Mouse (Mus musculus) heart, embryonic 16.5 days (tissue): ENCODE data around the gene Abhd14a. TPM values are rescaled to one million over a fixed set of nuclear protein-coding genes. Genes with fewer than 3 reads are reported as not detected.
A peak's percentile ranks its signal among the peaks of the same experiment; 100 is the strongest.

Experiments used
- ATAC-seq: fragments of 200-750 bp; cut with Nextera tagmentation; replicated peaks from 2 replicates; pipeline ENCODE4 v1.8.0; 2017; ENCODE audit warnings: moderate number of reproducible peaks; ENCODE audit not compliant: insufficient read depth, low FRiP score; ENCODE audit errors: extremely low read depth
- H3K27ac ChIP-seq: fragments of 300-500 bp; sonication (generic); 2 replicates; pipeline ENCODE4 v1.5.1; 2014; ENCODE audit warnings: mild to moderate bottlenecking, low read length, control low read depth, moderate library complexity
- H3K27me3 ChIP-seq: fragments of 300-500 bp; sonication (generic); 2 replicates; pipeline ENCODE4 v1.6.1; 2014; ENCODE audit warnings: low read length, mixed read lengths; ENCODE audit not compliant: control insufficient read depth, insufficient read depth
- H3K36me3 ChIP-seq: fragments of 300-500 bp; sonication (generic); 2 replicates; pipeline ENCODE4 v1.6.1; 2014; ENCODE audit not compliant: control insufficient read depth, insufficient read depth
- H3K4me1 ChIP-seq: fragments of 300-500 bp; sonication (generic); 2 replicates; pipeline ENCODE4 v1.6.1; 2014; ENCODE audit warnings: low read length, mixed read lengths; ENCODE audit not compliant: control insufficient read depth, insufficient read depth
- H3K4me2 ChIP-seq: fragments of 300-500 bp; sonication (generic); 2 replicates; pipeline ENCODE4 v1.6.1; 2014; ENCODE audit warnings: low read depth, mild to moderate bottlenecking, control low read depth, low read length
- H3K4me3 ChIP-seq: fragments of 300-500 bp; sonication (generic); 2 replicates; pipeline ENCODE4 v1.5.1; 2014; ENCODE audit warnings: mild to moderate bottlenecking, control low read depth, low read length
- H3K9ac ChIP-seq: fragments of 300-500 bp; sonication (generic); 2 replicates; pipeline ENCODE4 v1.6.1; 2014; ENCODE audit warnings: low read length, control low read depth
- H3K9me3 ChIP-seq: fragments of 300-500 bp; sonication (generic); replicated peaks from 2 replicates; pipeline ENCODE4 v1.6.1; 2016; ENCODE audit warnings: low read length; ENCODE audit not compliant: control insufficient read depth
- WGBS: fragments of 180-500 bp; shearing (Covaris S2); extraction: QIAGEN DNeasy Blood & Tissue Kit; methylation state at CpG from one replicate; pipeline ENCODE4 v1.1.7; 2014; 5-methylcytosine and 5-hydroxymethylcytosine counted together
- polyA plus RNA-seq: library from polyadenylated mRNA; unstranded; fragments of >200 nt; fragmentation: Nextera tagmentation; extraction: Ambion mirVana; gene quantifications from 2 replicates; pipeline ENCODE4 v1.2.1, GENCODE M21; 2015

Abhd14a gene
- polyA plus RNA-seq, 1 experiment from 2014 or later: 60.5 TPM

DNA sequence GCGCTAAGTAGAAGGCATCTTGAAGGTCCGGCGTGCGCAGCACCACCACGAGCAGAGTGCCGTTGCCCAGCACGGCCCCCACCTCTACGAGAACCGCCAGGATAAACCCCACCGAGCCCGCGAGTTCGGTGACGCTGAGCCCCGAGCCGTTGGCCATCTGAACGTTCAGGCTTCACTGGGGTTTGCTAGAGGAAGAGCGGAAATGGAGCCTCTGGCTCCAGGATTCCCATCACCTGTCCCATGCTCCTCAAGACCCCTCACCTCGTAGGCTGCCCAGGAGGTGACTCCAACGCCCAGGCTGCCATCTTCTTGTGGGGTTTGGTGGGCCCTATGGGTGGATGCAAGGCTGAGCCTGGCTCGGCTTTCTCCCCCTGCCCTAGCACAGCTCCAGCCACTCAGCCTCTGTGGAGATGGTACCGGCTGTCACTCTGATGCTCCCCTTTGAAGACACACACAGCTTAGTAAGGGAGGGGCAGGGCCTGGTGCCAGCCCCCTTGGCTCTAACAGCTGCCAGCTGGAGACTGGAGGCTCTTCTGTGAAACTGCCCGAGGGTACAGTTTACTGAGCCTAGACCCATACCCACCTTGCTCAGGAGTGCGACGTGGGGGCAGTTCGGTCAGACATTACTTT, 18.2 kb upstream of the Abhd14a start, which contains the start of gene Gpr62:
Gene Gpr62, minus strand, starts transcription at position 368 of the 630 bp plus-strand sequence.
- H3K9ac ChIP-seq: peak within 1 kb of the TSS; percentile 81
- ATAC-seq: no peak; the same call in 1 of the 2 replicates
- H3K36me3 ChIP-seq: peaks cover 21% of the 10 kb centered on the region
- no peaks in the 10 kb centered on the region for H3K9me3 ChIP-seq
- peak within 1 kb of the TSS; percentile 87 for H3K4me2 ChIP-seq
- H3K27me3 ChIP-seq: peaks cover 6% of the 10 kb centered on the region; the same call in 1 of the 2 replicates
- peak within 1 kb of the TSS; percentile 71 for H3K4me3 ChIP-seq
- H3K4me1 ChIP-seq: peaks cover 10% of the 10 kb centered on the region
- 32% methylated on average over 26 of the region's 26 CpGs for WGBS
- H3K27ac ChIP-seq: no peak within 1 kb of the TSS

DNA sequence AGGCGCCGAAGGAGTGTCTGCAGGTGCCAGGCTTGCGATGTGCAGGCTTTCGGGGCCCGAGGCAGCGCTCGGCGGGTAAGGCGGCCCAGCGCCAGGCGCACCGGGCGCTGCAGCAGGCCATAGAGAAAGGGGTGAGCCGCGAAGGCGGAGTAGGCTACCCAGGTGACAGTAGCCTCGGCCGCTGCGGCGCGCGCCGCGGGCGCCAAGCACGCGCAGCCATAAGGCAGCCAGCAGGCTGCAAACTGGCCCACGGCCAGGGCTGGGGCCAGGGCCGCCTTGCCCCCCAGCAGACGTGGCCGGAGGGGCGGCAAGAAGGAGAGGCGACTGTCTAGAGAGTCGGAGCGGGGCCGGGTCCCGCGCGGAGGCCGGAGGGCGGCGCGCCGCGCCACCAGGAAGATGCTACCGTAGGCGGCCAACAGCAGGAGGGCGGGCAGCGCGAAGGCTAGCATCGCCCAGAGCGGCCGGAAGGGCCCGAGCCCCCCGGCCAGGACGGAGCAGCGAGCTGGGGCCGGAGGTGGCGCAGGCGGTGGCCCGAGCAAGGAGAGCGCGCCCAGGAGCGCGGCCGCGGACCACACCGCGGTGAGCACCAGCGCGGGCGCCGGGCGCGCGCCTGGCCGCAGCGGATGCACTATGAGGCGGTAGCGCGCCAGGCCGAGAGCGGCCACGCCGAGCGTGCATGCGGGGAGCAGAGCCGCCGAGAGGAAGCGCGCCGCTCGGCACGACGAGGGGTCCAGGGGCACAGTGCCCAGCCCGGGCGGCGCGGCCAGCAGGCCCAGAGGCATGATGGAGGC, 17.5 kb upstream of the Abhd14a start:
- Histone ChIP-seq H3K4me3 (peak overlapping the region; percentile 71), H3K9me3 (no peaks in the 10 kb centered on the region), H3K27ac (no peak overlapping the region), H3K4me1 (peaks cover 10% of the 10 kb centered on the region), H3K9ac (peak overlapping the region; percentile 81), H3K4me2 (peak overlapping the region; percentile 87), H3K36me3 (peaks cover 27% of the 10 kb centered on the region), H3K27me3 (peaks cover 6% of the 10 kb centered on the region; the same call in 1 of the 2 replicates)
- WGBS: 2% methylated on average over 96 of the region's 99 CpGs
- peak; percentile 60 for ATAC-seq

DNA sequence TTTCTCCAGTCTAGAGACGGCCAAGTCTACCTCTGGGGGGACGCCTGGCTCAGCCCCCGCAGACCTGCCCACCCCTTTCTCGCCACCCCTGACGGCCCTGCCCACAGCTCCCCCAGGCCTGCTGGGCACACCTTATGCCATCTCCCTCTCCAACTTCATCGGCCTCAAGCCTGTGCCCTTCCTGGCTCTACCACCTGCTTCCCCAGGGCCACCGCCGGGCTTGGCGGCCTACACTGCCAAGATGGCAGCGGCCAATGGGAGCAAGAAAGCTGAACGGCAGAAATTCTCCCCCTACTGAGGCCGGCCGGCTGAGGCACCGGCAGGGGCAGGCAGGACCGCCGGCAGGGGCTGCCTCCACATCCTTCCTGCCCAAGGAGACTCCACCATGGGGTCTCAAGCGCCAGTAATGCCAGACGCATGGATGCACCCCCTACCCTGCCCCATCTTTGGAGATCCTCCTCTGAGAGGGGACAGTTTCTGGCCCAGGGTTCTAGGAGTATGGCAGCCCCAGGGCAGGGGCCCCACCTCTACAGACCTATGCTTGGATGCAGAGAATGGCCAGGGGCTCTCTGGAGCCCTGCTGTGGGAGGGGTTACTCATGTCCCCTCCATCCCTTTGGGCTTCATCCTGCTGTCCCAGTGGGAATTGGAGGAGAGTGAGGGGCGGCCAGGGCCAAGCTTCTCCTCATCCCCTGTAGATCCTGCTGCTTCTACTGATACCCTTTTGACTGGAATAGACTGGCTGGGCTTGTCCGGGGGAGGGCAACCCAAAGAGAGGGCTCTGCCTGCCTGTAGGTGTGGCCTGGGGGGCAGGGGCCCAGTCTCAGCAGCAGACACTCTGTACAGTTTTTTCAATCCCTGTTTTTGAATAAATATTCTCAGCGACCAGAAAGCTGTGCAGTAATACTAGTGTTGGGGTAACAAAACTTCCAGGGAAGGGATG, 15.9 kb upstream of the Abhd14a start:
- Histone ChIP-seq H3K9me3 (no peaks in the 10 kb centered on the region), H3K4me3 (no peak overlapping the region), H3K36me3 (peaks cover 27% of the 10 kb centered on the region), H3K4me1 (peaks cover 12% of the 10 kb centered on the region), H3K27ac (no peak overlapping the region), H3K9ac (no peak overlapping the region), H3K27me3 (peaks cover 6% of the 10 kb centered on the region; the same call in 1 of the 2 replicates), H3K4me2 (no peak overlapping the region)
- ATAC-seq: no peak
- 86% methylated on average over 21 of the region's 21 CpGs for WGBS

DNA sequence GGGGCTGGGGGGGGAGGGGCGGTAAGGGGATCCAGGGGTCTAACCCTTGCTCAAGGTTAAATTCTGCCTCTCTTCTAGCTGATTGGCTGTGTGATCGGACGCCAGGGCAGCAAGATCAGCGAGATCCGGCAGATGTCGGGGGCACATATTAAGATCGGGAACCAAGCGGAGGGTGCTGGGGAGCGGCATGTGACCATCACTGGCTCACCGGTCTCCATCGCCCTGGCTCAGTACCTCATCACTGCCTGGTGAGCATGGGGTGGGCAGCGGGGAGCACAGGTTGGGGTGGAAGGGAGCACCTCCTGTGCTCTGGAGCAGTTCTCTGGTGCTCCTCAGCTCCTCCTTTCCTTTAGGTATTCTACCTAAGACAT, 14.9 kb upstream of the Abhd14a start:
- 91% methylated on average over 12 of the region's 12 CpGs for WGBS
- peaks cover 6% of the 10 kb centered on the region; the same call in 1 of the 2 replicates for H3K27me3 ChIP-seq
- H3K27ac ChIP-seq: no peak overlapping the region
- H3K4me2 ChIP-seq: no peak overlapping the region
- H3K4me3 ChIP-seq: no peak overlapping the region
- H3K9ac ChIP-seq: no peak overlapping the region
- H3K9me3 ChIP-seq: no peaks in the 10 kb centered on the region
- H3K4me1 ChIP-seq: peaks cover 20% of the 10 kb centered on the region
- H3K36me3 ChIP-seq: peaks cover 27% of the 10 kb centered on the region
- no peak for ATAC-seq

DNA sequence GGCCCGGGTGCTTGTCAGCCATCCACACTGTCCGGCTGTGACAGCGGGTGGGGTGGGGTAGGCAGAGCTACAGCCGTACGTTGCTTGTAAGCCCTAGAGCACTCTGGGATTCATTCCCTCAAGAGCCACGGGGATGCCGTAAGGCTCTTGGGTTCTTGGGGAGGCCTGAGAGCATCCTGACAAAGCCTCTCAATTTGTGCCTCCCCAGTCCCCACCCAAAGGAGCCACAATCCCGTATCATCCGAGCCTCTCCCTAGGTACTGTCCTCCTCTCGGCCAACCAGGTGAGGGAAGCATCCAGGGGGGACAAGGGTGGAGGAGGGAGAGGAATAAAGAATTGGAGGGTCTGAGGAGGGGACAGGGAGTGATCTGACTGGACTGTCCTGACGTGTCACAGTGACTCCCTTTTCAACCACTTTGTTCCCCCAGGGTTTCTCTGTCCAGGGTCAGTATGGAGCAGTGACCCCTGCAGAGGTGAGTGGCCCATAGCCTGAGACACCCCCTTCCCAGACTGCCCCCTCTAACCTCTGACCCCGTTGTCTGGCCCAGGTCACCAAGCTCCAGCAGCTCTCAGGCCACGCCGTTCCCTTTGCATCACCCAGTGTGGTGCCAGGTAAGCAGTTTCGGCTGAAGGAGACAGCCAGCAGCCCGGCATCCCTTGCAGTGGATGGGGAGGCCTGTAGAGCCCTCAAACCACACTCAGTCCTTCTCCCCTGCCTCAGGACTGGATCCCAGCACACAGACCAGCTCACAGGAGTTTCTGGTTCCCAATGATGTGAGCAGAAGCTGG, 14.4 kb upstream of the Abhd14a start:
- 83% methylated on average over 16 of the region's 16 CpGs for WGBS
- H3K4me1 ChIP-seq: peaks cover 26% of the 10 kb centered on the region
- peaks cover 27% of the 10 kb centered on the region for H3K36me3 ChIP-seq
- no peak for ATAC-seq
- peaks cover 6% of the 10 kb centered on the region; the same call in 1 of the 2 replicates for H3K27me3 ChIP-seq
- H3K9me3 ChIP-seq: no peaks in the 10 kb centered on the region
- H3K27ac ChIP-seq: no peak overlapping the region
- H3K4me3 ChIP-seq: no peak overlapping the region
- H3K9ac ChIP-seq: no peak overlapping the region
- H3K4me2 ChIP-seq: no peak overlapping the region

DNA sequence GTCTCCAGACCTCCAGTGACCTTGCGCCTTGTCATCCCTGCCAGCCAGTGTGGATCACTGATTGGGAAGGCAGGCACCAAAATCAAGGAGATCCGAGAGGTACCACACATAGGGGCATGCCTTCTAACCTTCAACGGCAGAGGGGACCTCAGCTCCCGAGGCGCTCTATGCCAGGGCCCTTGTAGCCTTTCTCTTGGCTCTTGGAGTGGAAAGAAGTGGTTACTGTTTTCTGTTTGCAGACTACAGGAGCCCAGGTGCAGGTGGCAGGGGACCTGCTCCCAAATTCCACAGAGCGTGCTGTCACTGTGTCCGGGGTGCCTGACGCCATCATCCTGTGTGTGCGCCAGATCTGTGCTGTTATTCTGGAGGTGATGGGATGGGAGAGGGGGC, 13.5 kb upstream of the Abhd14a start:
- Histone ChIP-seq H3K4me2 (no peak overlapping the region), H3K36me3 (peaks cover 27% of the 10 kb centered on the region), H3K4me3 (no peak overlapping the region), H3K4me1 (peaks cover 34% of the 10 kb centered on the region), H3K27ac (no peak overlapping the region), H3K9me3 (no peaks in the 10 kb centered on the region), H3K27me3 (peaks cover 4% of the 10 kb centered on the region; the same call in 1 of the 2 replicates), H3K9ac (no peak overlapping the region)
- WGBS: 85% methylated on average over 9 of the region's 9 CpGs
- no peak for ATAC-seq

DNA sequence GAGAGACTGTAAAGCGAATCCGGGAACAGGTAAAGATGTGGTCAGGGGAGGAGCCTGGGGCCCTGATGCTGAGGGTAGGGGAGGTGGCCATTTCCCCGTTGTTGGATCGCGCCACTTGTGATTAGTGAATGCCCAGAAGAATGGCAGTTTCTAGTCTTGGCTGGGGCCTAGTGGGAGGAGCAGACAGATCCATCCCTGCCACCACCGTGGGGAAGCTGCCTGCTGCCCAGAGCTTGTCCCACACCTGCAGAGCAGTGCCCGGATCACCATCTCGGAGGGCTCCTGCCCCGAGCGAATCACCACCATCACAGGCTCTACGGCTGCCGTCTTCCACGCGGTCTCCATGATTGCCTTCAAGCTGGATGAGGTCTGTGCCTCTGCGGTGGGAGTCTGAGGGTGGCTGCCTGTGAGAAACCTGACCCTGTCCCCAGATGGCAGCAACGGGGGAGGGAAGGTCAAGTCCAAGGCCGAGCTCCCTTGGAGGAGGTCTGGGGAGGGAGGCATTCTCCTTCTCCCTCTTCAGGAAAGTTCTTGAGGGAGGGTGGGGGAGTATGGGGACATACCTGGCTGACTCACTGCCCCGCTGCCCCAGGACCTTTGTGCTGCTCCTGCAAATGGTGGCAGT, 13.0 kb upstream of the Abhd14a start:
- H3K4me3 ChIP-seq: no peak overlapping the region
- H3K9me3 ChIP-seq: no peaks in the 10 kb centered on the region
- 77% methylated on average over 18 of the region's 18 CpGs for WGBS
- no peak overlapping the region for H3K9ac ChIP-seq
- no peak for ATAC-seq
- H3K36me3 ChIP-seq: peaks cover 27% of the 10 kb centered on the region
- peaks cover 36% of the 10 kb centered on the region for H3K4me1 ChIP-seq
- no peak overlapping the region for H3K4me2 ChIP-seq
- H3K27ac ChIP-seq: no peak overlapping the region
- peaks cover 3% of the 10 kb centered on the region; the same call in 1 of the 2 replicates for H3K27me3 ChIP-seq

DNA sequence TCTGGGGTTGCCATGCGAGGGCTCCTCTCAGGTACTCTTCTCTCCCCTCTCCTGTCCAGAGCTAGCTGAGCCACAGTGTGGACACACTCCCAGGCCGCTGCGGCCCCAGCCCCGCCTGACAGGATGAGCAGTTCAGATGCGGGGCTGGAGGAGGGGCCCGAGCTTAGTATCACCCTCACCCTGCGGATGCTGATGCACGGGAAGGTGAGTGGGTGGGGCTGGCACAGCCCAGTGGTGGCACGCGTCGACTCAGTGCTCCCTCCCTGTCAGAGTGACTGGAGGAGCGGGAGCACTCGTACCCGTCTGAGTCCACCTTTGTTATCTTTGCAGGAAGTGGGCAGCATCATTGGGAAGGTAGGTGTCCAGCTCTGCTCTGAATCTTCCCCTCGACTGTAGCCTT, 12.5 kb upstream of the Abhd14a start:
- Histone ChIP-seq H3K9ac (no peak overlapping the region), H3K9me3 (no peaks in the 10 kb centered on the region), H3K27ac (no peak overlapping the region), H3K27me3 (peaks cover 3% of the 10 kb centered on the region; the same call in 1 of the 2 replicates), H3K36me3 (peaks cover 27% of the 10 kb centered on the region), H3K4me3 (no peak overlapping the region), H3K4me1 (peaks cover 39% of the 10 kb centered on the region), H3K4me2 (no peak overlapping the region)
- 76% methylated on average over 15 of the region's 15 CpGs for WGBS
- ATAC-seq: no peak
